Mouse (Mus musculus) CH12.LX (cell line): ENCODE measurements at regions not wholly inside any gene's neighbourhood (a gene's known extent, or its start where the extent isn't known, plus 50 kb on each side); places are given as distances from the start of the nearest gene placed in this dataset.

Experiments used
- CTCF ChIP-seq, 2 experiments: IDR thresholded peaks in 1 of 2; conservative IDR thresholded peaks in 1 of 2; 2 replicates each; pipeline ENCODE4 v1.5.1; 2011 to 2012; ENCODE audit warnings: low read depth in 2 of 2, low read length in 2 of 2, improper control_type of control experiment in 1 of 2, inconsistent platforms in 1 of 2, mild to moderate bottlenecking in 1 of 2, moderate library complexity in 1 of 2
- MXI1 ChIP-seq: IDR thresholded peaks from 2 replicates; pipeline ENCODE4 v1.6.1; 2011; ENCODE audit warnings: mild to moderate bottlenecking, low read depth, low read length, improper control_type of control experiment
- POLR2A ChIP-seq: IDR thresholded peaks from 2 replicates; pipeline ENCODE4 v1.6.1; 2011; ENCODE audit warnings: low read depth, mild to moderate bottlenecking, improper control_type of control experiment, low read length
- UBTF ChIP-seq: IDR thresholded peaks from 2 replicates; pipeline ENCODE4 v1.6.1; 2012; ENCODE audit warnings: low read depth, mild to moderate bottlenecking, inconsistent platforms, low read length, improper control_type of control experiment, moderate library complexity
- USF1 ChIP-seq: IDR thresholded peaks from 2 replicates; pipeline ENCODE4 v1.6.1; 2014; ENCODE audit warnings: low read depth, mild to moderate bottlenecking, inconsistent platforms, low read length, improper control_type of control experiment

DNA sequence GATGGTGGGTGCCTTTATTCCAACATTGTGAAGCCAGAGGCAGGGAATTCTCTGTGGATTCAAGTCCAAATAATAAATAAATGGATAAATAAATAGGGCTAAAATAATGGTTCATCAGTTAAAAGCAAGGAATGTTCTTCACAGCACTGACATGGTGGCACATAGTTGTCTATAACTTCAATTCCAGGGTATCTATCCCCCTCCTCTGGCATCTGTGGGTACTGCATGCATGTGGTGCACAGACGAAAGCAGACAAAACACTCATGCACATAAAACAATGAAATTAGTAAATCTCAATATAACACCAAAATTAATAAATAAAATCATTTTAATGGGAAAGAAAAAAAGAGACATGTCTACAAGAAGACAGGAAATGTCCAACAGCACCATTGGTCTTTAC, 54.3 kb upstream of the Ppt1 start:
- TF ChIP-seq UBTF (no peak), MXI1 (no peak), POLR2A (no peak), CTCF (conservative IDR thresholded peaks at IDR 0.05 in 1 of 2, IDR thresholded peaks at IDR 0.05 in 1 of 2; ENCODE audit: low read depth in 2 of 2, low read length in 2 of 2) (peak; percentile 29 to 80), USF1 (no peak)
